Mouse (Mus musculus) cerebellum, adult (tissue): ENCODE measurements around the gene 2700049A03Rik.

Experiments used
- ATAC-seq: cut with Nextera tagmentation; 2 replicates; pipeline ENCODE4 v1.9.2; 2017; ENCODE audit warnings: mild to moderate bottlenecking, moderate library complexity, mixed read lengths; ENCODE audit not compliant: insufficient number of reproducible peaks, low FRiP score, low TSS enrichment

Gene 2700049A03Rik

GRCm38 (mm10) chr12:71169911-71170310 lies 33.3 kb downstream of the 2700049A03Rik start:
- no peak for ATAC-seq

GRCm38 (mm10) chr12:71183736-71184135 lies 47.1 kb downstream of the 2700049A03Rik start:
- ATAC-seq, result no peak

- no peak for ATAC-seq
Observed at GRCm38 (mm10) chr12:71184396-71184795, 47.7 kb downstream of the 2700049A03Rik start.

DNA sequence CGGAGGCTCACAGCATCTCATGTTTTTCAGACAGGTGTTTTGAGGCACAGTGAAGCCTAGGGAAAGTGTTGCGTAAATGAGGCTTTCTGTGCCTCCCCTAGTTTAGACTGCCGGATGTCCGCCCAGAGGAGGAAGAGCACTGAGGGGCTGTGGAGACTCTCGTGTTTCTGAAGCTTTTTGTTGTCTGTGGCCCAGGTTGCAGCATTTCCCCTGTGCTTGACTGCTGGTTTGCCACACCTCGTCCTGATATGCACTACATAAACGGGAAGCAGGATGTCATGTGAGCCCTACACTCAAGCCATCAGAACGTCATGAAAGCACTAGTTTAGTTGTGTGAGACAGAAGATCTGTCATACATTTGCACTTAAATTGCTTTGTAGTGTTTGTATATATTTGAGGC lies 56.1 kb downstream of the 2700049A03Rik start:
- no peak for ATAC-seq

DNA sequence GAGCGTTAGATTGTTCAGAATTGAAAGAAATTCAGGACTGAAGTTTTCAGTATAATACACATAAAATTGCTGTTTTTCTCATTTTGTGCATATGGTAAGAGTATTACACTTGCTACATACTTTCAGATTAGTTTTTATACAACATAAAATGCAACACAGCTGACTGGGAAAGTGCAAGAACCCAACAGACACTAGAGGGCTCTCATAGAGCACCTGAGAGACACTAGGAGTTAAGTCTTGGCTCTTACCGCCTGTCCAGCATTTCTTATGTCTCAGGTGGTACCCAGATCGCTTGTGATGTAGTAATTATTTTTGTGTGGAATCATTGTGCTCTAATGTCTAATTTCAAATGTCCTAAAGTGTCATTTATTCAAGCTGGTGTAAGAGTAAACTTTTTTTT lies 61.0 kb downstream of the 2700049A03Rik start:
- ATAC-seq, result no peak

GRCm38 (mm10) chr12:71201753-71202152 lies 65.1 kb downstream of the 2700049A03Rik start:
- no peak for ATAC-seq

GRCm38 (mm10) chr12:71204303-71204702 lies 67.7 kb downstream of the 2700049A03Rik start:
- ATAC-seq, result no peak

- no peak for ATAC-seq
Observed at GRCm38 (mm10) chr12:71217191-71217590, 80.5 kb downstream of the 2700049A03Rik start.

GRCm38 (mm10) chr12:71217866-71218522 lies 81.3 kb downstream of the 2700049A03Rik start:
- 0 out of 2 replicates have a peak, but pooled peaks have one; percentile 20 for ATAC-seq

GRCm38 (mm10) chr12:71222761-71223160 lies 86.1 kb downstream of the 2700049A03Rik start:
- no peak for ATAC-seq

DNA sequence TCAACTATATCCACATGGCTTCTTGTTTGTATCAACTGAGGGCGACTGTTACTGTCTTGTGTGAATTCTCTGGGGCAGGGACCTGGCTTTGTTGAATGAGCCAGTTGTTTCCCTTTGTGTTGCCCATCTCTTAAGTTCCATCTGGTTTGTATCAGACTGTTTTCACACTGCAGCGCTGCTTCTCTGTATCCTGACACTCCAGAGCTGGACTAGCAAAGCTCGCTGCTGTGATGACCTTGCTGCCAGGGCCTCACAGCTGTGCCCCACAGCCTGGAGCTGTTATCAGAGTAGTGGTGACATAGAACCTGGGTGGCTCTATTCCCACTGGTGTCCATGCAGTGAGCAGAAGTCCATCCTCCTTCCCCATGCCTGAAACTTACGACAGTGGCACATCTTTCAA lies 91.1 kb downstream of the 2700049A03Rik start:
- ATAC-seq, result no peak

DNA sequence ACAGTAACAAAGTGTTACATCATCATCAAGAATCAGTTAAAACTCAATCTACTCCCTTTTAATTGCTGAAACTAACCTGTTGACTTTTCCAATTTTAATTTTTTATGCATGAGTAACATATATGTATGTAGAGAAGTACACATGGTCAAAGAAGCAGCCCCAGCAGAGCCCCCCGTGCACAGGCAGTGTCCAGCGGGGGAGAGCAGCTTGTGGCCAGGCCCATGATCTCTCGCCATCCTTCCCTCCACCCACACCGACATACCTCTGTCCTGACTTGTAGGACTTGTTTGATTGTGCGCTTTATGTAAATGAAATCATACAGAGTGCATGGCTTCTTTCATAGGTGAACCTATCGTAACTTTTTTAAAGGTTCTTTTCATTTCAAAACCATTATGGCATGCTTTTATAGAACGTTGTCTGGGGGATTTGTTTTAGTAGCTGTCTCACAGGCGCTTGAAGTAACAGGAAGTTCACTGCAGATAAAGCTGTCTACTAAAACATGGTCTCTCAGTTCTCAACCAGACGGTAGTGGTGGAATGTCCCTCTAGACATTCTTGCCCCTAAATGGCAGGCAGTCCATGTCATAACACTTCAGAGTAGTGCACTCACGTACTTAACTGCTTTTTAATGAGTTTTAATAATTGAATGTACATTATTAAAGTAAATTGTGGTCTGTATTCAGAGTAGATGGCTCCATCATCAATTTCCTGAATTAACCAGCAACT lies 92.4 kb downstream of the 2700049A03Rik start:
- no peak for ATAC-seq

DNA sequence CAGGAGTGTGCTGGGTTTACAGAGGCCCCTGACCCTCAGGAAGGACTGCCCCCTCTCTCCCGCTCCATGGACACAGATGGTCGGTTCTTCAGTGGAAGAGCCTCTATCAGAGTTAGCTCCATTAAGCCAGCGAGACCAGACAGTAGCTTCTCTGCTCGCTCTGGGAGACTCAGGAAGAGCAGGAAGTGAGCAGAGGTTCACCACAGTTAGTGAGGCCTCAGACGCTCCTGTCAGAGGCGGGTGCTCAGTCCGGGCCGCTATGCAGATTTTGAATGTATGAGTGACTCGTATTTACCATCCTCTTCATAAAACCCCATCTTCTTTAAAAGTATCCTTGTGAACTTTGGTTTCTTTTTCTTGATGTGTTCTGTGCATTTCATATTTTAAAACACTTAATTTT lies 94.9 kb downstream of the 2700049A03Rik start:
- ATAC-seq, result no peak

DNA sequence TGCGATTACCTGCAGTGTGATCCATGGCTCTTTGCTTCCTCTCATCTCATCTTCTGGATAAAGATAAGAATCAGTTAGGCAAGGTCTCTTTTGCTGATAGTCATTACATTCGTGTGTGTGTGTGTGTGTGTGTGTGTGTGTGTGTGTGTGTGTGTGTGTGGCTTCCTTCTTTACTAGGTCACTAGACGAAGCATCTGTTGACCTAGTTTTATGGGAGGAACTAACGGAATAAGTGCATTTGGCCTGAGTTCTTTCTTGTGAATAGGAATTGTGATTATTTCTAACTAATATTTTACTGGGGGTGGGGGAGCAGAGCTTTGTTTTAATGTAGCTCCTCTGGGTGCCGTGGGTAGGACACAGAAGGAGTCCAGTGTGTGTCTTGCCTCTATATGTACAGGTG lies 96.8 kb downstream of the 2700049A03Rik start:
- no peak for ATAC-seq

DNA sequence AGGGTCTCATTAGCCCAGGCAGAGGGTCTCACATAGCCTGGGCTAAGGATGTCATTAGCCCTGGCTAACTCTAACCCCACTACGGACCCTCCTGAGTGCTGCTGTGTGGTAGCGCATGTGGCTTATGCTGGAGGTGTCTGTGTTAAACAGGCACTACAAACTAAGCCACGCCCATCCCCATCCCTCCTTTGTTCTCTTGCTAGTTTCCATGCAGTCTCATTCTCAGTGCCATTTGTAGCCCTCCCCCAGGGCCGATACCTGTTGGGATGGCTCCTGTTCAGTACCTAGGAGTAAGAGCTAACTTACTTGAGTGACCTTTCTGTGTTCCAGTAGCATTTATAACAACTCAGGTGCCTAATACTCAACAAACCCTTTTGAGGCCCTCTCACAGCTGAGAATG lies 100.4 kb downstream of the 2700049A03Rik start:
- no peak for ATAC-seq

DNA sequence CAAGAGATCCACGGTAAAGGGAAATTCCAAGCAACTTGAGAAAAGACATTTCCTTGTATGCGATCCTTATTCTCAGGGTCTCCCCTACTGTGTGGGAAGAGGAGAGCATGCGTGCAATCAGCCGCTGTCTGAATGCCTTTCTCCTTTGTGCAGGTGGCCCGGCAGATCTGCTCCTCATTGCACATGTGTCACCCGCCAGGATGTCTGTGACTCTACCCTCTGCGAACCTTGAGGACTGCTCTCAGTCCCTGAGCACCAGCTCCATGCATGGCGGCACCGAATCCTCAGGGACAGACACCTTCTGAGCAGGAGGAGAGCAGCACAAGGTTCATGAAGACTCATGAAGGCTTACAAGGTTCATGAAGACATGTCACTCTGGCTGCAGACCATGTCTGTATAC lies 106.1 kb downstream of the 2700049A03Rik start:
- no peak for ATAC-seq

DNA sequence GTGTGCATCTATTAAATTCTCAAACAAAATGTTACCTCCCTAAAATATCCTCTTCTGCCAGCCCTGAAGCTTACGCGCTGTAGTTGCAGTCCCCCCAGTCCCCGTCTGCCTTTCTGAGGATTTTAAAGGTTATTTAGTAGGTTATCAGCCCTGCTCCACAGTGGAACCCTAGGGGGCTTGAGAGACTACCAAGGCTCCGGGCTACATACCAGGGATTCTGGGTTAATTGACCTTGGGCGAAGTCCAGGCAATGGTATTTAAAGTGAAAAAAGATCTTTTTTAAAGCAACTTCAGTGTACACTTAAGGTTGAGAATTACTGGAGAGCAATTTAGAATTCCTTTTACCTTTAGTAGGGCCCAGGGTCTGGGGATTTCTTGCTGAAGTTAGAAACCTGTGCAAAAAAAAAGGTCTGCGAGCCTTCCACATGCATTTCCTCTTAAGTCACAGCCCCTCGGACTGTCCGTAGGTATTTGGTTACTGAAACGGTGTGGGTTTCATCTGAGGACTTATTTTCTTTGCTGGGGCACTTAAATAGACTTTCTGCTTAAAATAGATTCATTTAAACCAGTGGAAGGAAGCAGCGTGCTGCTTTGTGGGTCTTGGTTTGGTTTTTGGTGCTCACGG lies 108.2 kb downstream of the 2700049A03Rik start:
- ATAC-seq, result no peak

DNA sequence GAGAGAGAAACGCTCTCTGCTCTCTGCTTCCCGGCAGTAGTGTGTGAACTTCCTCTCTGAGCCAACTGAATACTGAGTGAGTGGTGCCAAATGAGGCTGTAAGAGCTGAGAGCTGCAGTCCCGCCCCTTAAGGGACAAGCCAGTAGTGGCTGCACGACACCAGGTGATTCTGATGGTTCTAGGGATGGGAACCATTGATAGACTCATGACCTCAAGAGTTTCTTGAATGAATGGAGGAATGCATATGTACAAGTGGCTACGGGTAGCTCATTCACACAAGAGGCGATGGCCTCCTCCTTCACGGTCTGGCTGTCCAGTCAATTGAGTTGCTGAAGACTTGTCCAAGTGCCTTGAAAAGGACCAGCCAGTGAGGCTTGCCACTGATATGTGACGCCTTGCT lies 110.5 kb downstream of the 2700049A03Rik start:
- no peak for ATAC-seq

DNA sequence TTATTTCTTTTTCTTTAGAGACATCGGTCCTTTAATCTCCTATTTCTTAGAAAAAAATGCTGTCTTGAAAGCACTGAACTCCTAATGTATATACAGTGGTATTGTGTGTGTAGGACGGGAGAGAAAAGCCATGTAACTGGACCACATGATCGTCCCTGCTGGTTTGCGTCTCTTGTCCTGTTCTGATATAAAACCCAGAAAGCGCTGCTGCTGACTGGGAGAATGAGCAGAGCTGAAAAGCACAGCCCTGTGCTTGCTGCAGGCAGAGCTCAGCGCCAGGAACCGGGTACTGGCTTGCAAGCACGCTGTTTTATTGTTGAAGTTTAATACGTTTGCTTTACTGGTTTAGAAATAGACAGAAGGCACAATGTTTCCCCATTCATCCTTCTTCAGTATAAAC lies 112.7 kb downstream of the 2700049A03Rik start:
- no peak for ATAC-seq

DNA sequence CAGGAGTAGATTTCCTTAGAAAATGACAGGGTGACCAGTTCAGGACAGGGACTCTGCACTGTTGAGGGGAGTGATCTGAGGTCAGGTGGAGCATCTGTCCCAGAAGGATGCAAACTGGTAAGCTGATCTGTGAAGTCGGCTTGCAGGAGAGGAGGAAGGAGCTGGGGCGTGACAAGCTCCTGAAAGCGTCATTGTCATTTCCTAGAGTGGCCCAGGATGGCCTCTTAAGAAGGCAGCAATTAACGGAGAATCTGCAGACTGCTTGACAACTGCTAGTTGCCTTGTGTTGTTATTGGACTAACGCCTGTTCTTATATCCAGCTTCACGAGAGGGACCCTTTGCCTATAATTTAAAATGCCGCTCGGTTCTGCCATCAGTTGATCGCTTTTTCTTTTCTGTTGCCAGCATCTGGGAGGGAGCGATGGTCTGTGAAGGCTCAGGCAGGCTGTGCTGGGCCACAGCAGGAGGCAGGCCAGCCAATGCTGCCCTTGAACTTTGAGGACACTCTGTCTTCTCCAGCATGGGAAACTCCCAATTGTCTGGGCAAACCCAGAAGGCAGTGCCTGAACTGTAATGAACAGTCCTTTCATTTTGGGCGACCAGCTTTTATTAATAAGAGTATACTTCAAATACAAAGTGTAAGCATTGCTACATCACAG lies 116.0 kb downstream of the 2700049A03Rik start:
- ATAC-seq, result no peak

DNA sequence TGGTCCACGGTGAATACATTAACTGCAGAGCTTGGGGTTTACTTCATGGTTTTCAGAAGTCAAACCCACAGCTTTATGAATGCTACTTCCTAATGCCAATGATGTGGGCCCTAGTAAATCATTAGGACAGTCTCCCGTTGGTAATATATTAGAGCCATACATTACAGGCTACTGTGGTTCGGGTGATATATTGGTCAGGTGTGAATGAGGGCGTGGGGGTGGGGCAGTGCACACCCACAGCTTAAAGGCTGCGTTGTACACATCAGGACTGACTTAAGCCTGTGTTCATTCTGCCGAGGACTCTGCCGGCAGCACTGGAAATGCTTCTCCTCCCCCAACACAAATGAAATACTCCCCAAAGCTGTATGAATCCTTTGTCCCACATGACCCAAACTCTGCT lies 118.1 kb downstream of the 2700049A03Rik start:
- no peak for ATAC-seq
